Mouse (Mus musculus): ENCODE results near the gene Usp31.

Gene Usp31

GRCm38 (mm10) chr7:121640998-121641762 lies 65.9 kb downstream of the Usp31 start:
- peaks cover 10% of the 10 kb centered on the region; the same call in 1 of the 2 replicates for H3K36me3 ChIP-seq (ENCODE audit: insufficient read depth, low read length)
- H3K9me3 ChIP-seq (ENCODE audit: low read length): no peaks in the 10 kb centered on the region
- no peak overlapping the region for H3K4me3 ChIP-seq (replicated peaks; ENCODE audit: low read length)
- H3K27me3 ChIP-seq (ENCODE audit: insufficient read depth, low read length): no peaks in the 10 kb centered on the region
- no peak for TF ChIP-seq POU5F1 (IDR thresholded peaks at IDR 0.05; ENCODE audit: borderline replicate concordance, low read length)
- no peak for TF ChIP-seq NANOG (IDR thresholded peaks at IDR 0.05; ENCODE audit: borderline replicate concordance, low read length)
- TF ChIP-seq CTCF (conservative IDR thresholded peaks at IDR 0.05; ENCODE audit: low read length): peak; percentile 92
- no peaks in the 10 kb centered on the region for H3K4me1 ChIP-seq (replicated peaks; ENCODE audit: low read depth, low read length)

GRCm38 (mm10) chr7:121636732-121637131 lies 70.3 kb downstream of the Usp31 start:
- Histone ChIP-seq H3K4me1 (replicated peaks; ENCODE audit: low read depth, low read length) (no peaks in the 10 kb centered on the region), H3K36me3 (ENCODE audit: insufficient read depth, low read length) (no peaks in the 10 kb centered on the region), H3K9me3 (ENCODE audit: low read length) (no peaks in the 10 kb centered on the region), H3K4me3 (replicated peaks; ENCODE audit: low read length) (no peak overlapping the region), H3K27me3 (ENCODE audit: insufficient read depth, low read length) (no peaks in the 10 kb centered on the region)
- TF ChIP-seq CTCF (conservative IDR thresholded peaks at IDR 0.05; ENCODE audit: low read length): no peak
- TF ChIP-seq NANOG (IDR thresholded peaks at IDR 0.05; ENCODE audit: borderline replicate concordance, low read length): no peak
- TF ChIP-seq POU5F1 (IDR thresholded peaks at IDR 0.05; ENCODE audit: borderline replicate concordance, low read length): no peak

- Histone ChIP-seq H3K27me3 (ENCODE audit: insufficient read depth, low read length) (no peaks in the 10 kb centered on the region), H3K4me1 (replicated peaks; ENCODE audit: low read depth, low read length) (no peaks in the 10 kb centered on the region), H3K36me3 (ENCODE audit: insufficient read depth, low read length) (no peaks in the 10 kb centered on the region), H3K4me3 (replicated peaks; ENCODE audit: low read length) (no peak overlapping the region), H3K9me3 (ENCODE audit: low read length) (no peaks in the 10 kb centered on the region)
- TF ChIP-seq POU5F1 (IDR thresholded peaks at IDR 0.05; ENCODE audit: borderline replicate concordance, low read length): no peak
- no peak for TF ChIP-seq CTCF (conservative IDR thresholded peaks at IDR 0.05; ENCODE audit: low read length)
- TF ChIP-seq NANOG (IDR thresholded peaks at IDR 0.05; ENCODE audit: borderline replicate concordance, low read length): no peak
These were observed 72.8 kb downstream of the Usp31 start for GRCm38 (mm10) chr7:121634236-121634635.

- TF ChIP-seq CTCF (conservative IDR thresholded peaks at IDR 0.05; ENCODE audit: low read length) (no peak), NANOG (IDR thresholded peaks at IDR 0.05; ENCODE audit: borderline replicate concordance, low read length) (no peak), POU5F1 (IDR thresholded peaks at IDR 0.05; ENCODE audit: borderline replicate concordance, low read length) (no peak)
- H3K9me3 ChIP-seq (ENCODE audit: low read length): no peaks in the 10 kb centered on the region
- H3K27me3 ChIP-seq (ENCODE audit: insufficient read depth, low read length): peaks cover 4% of the 10 kb centered on the region; the same call in 1 of the 2 replicates
- H3K36me3 ChIP-seq (ENCODE audit: insufficient read depth, low read length): no peaks in the 10 kb centered on the region
- no peak overlapping the region for H3K4me3 ChIP-seq (replicated peaks; ENCODE audit: low read length)
- H3K4me1 ChIP-seq (replicated peaks; ENCODE audit: low read depth, low read length): no peaks in the 10 kb centered on the region; the same call in 1 of the 2 replicates
These were observed 84.1 kb downstream of the Usp31 start for GRCm38 (mm10) chr7:121622835-121623420.

GRCm38 (mm10) chr7:121622433-121622832 lies 84.6 kb downstream of the Usp31 start:
- H3K36me3 ChIP-seq (ENCODE audit: insufficient read depth, low read length): no peaks in the 10 kb centered on the region
- no peaks in the 10 kb centered on the region; the same call in 1 of the 2 replicates for H3K4me1 ChIP-seq (replicated peaks; ENCODE audit: low read depth, low read length)
- no peak for TF ChIP-seq CTCF (conservative IDR thresholded peaks at IDR 0.05; ENCODE audit: low read length)
- TF ChIP-seq NANOG (IDR thresholded peaks at IDR 0.05; ENCODE audit: borderline replicate concordance, low read length): no peak
- no peak for TF ChIP-seq POU5F1 (IDR thresholded peaks at IDR 0.05; ENCODE audit: borderline replicate concordance, low read length)
- peaks cover 4% of the 10 kb centered on the region; the same call in 1 of the 2 replicates for H3K27me3 ChIP-seq (ENCODE audit: insufficient read depth, low read length)
- H3K4me3 ChIP-seq (replicated peaks; ENCODE audit: low read length): no peak overlapping the region
- H3K9me3 ChIP-seq (ENCODE audit: low read length): no peaks in the 10 kb centered on the region

GRCm38 (mm10) chr7:121601697-121602096 lies 105.4 kb downstream of the Usp31 start:
- H3K4me1 ChIP-seq (replicated peaks; ENCODE audit: low read depth, low read length): 0 out of 2 replicates have a peak, but pooled peaks cover 3% of the 10 kb centered on the region
- no peak for TF ChIP-seq NANOG (IDR thresholded peaks at IDR 0.05; ENCODE audit: borderline replicate concordance, low read length)
- TF ChIP-seq CTCF (conservative IDR thresholded peaks at IDR 0.05; ENCODE audit: low read length): no peak
- TF ChIP-seq POU5F1 (IDR thresholded peaks at IDR 0.05; ENCODE audit: borderline replicate concordance, low read length): no peak
- H3K4me3 ChIP-seq (replicated peaks; ENCODE audit: low read length): no peak overlapping the region
- no peaks in the 10 kb centered on the region for H3K36me3 ChIP-seq (ENCODE audit: insufficient read depth, low read length)
- H3K27me3 ChIP-seq (ENCODE audit: insufficient read depth, low read length): no peaks in the 10 kb centered on the region
- H3K9me3 ChIP-seq (ENCODE audit: low read length): peaks cover 72% of the 10 kb centered on the region

- H3K9me3 ChIP-seq (ENCODE audit: low read length): peaks cover 60% of the 10 kb centered on the region
- no peaks in the 10 kb centered on the region for H3K4me1 ChIP-seq (replicated peaks; ENCODE audit: low read depth, low read length)
- no peaks in the 10 kb centered on the region for H3K36me3 ChIP-seq (ENCODE audit: insufficient read depth, low read length)
- no peak for TF ChIP-seq CTCF (conservative IDR thresholded peaks at IDR 0.05; ENCODE audit: low read length)
- TF ChIP-seq NANOG (IDR thresholded peaks at IDR 0.05; ENCODE audit: borderline replicate concordance, low read length): no peak
- no peak for TF ChIP-seq POU5F1 (IDR thresholded peaks at IDR 0.05; ENCODE audit: borderline replicate concordance, low read length)
- no peak overlapping the region for H3K4me3 ChIP-seq (replicated peaks; ENCODE audit: low read length)
- H3K27me3 ChIP-seq (ENCODE audit: insufficient read depth, low read length): no peaks in the 10 kb centered on the region
These were observed 110.7 kb downstream of the Usp31 start for GRCm38 (mm10) chr7:121596401-121596800.

GRCm38 (mm10) chr7:121595496-121595895 lies 111.6 kb downstream of the Usp31 start:
- Histone ChIP-seq H3K4me1 (replicated peaks; ENCODE audit: low read depth, low read length) (no peaks in the 10 kb centered on the region), H3K4me3 (replicated peaks; ENCODE audit: low read length) (no peak overlapping the region), H3K27me3 (ENCODE audit: insufficient read depth, low read length) (no peaks in the 10 kb centered on the region), H3K36me3 (ENCODE audit: insufficient read depth, low read length) (no peaks in the 10 kb centered on the region), H3K9me3 (ENCODE audit: low read length) (peaks cover 51% of the 10 kb centered on the region)
- TF ChIP-seq POU5F1 (IDR thresholded peaks at IDR 0.05; ENCODE audit: borderline replicate concordance, low read length): no peak
- TF ChIP-seq NANOG (IDR thresholded peaks at IDR 0.05; ENCODE audit: borderline replicate concordance, low read length): no peak
- no peak for TF ChIP-seq CTCF (conservative IDR thresholded peaks at IDR 0.05; ENCODE audit: low read length)

All from E14TG2a.4 (cell line).